Mouse (Mus musculus) cerebellum, postnatal 14 days (tissue): ENCODE measurements at regions not wholly inside any gene's neighbourhood (a gene's known extent, or its start where the extent isn't known, plus 50 kb on each side); places are given as distances from the start of the nearest gene placed in this dataset.

Source experiments
- DNase-seq, 2 experiments: peaks; one replicate each; pipeline ENCODE4 v3.0.0; 2021; ENCODE audit warnings: mixed read lengths in 2 of 2

DNA sequence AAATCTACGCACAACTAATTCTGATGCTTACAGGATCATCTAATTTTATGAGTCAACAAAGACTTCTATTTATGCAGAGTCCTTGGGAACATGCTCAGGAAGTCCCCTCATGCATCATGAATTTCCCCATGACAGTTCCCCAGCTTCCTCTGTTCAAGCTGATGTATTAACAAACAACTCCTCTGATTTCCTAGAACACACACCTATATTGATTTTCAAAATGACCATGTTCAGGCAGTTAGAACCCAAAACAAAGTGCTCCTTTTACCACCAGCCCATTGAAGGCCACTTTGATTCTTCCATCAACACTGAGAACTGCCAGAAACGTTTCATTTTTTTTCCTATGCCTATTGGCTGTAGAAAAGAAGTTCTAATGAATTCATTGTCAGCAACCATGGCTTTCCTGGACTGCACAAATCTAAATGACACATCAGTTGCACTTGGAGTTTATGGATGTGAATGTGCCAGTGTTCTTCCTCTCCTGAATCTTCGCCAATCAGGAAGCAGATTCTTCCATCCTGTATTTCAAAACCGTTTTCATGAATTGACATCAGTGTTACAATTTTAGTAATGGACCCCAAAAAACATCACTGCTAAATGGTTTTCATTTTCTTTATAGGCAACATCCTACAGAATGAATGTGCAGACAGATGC, 1435.3 kb upstream of the Gm12353 start:
- DNase-seq = no peak

DNA sequence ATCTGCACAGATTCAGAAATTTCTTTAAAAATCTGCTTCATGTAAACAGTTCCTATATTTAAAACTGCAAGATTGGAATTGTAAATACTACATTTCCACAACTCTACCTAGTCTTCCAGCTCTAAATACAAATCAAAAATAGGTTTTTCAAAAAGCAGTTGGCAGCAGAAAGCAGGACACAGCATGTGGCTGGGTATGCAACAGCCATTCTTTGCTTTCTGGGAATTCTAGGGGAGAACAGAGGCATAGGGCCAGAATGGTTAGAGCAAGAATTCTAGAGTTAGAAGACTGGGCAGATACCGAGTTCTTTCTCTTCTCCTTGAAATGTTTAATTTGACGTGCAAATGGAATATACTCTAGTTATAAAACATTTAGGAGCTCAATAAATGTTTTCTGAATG, 1434.4 kb upstream of the Gm12353 start:
- peak; percentile 37 to 51 for DNase-seq

DNA sequence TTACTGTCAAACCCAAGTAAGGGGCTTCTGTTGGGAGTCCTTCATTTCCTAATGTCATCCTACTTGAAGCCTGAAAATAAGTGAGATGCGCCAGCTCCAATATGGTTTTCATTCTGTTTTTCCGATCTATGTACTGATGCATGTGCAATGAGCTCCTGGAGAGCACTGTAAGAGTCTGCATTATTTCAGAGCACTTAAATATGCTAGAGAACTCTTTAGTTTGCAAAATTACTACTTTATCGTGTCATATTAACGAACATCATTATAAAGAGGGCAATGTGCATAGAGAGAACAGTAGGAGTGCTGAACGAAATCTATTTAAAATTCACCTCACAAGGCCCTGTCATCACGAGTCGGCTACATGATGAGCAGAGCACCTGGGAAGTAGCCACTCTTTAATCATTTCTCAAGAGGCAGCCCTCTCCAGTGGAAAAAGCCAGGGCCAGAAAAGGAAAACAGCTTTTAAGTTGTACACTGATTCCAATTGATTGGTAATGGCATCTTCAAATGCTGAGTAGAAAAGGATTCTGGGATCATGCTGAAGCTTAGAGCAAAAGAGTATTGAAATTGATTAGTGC, 1424.3 kb upstream of the Gm12353 start:
- no peak for DNase-seq
